Mouse (Mus musculus): ENCODE measurements at regions not wholly inside any gene's neighbourhood (a gene's known extent, or its start where the extent isn't known, plus 50 kb on each side); places are given as distances from the start of the nearest gene placed in this dataset.

DNA sequence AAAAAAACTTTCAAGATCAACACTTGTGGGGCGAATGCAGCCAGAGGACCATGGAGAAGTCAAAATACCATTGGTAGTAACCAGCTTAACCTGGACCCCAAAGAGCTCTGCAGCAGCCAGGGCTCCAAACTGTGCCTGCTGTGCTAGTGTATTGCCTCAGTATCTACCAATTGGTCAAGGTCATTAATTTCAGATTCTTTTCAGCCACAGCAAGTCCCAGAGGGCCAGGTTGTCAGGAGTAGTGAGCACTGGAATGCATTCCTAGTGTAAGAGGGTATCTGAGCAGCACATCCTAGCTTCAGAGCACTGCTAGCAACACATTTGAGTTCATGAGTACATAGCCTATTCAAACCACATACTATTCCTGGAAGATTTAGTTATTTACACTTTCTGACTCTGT, 451.3 kb upstream of the Nr2f1 start:
- no peak overlapping the region for H3K4me3 ChIP-seq (ENCODE audit: insufficient read depth, low read depth, low read length)
- TF ChIP-seq CTCF (IDR thresholded peaks at IDR 0.05; ENCODE audit: insufficient read depth, low read depth, low read length) (no peak), POLR2A (IDR thresholded peaks at IDR 0.05; ENCODE audit: insufficient read depth, low read depth, low read length) (no peak)
- H3K27ac ChIP-seq (ENCODE audit: insufficient read depth, low read depth, low read length) = no peak overlapping the region
- H3K4me1 ChIP-seq (ENCODE audit: control insufficient read depth, insufficient read depth, low read length) = no peaks in the 10 kb centered on the region
- WGBS = 86% methylated on average over 1 of the region's 1 CpGs

GRCm38 (mm10) chr13:78644556-78644955, 445.0 kb upstream of the Nr2f1 start:
- WGBS = 26% methylated on average over 1 of the region's 1 CpGs
- H3K27ac ChIP-seq (ENCODE audit: insufficient read depth, low read depth, low read length) = no peak overlapping the region
- H3K4me3 ChIP-seq (ENCODE audit: insufficient read depth, low read depth, low read length) = no peak overlapping the region
- no peaks in the 10 kb centered on the region for H3K4me1 ChIP-seq (ENCODE audit: control insufficient read depth, insufficient read depth, low read length)
- TF ChIP-seq POLR2A (IDR thresholded peaks at IDR 0.05; ENCODE audit: insufficient read depth, low read depth, low read length) (no peak), CTCF (IDR thresholded peaks at IDR 0.05; ENCODE audit: insufficient read depth, low read depth, low read length) (no peak)

- TF ChIP-seq CTCF (IDR thresholded peaks at IDR 0.05; ENCODE audit: insufficient read depth, low read depth, low read length) (no peak), POLR2A (IDR thresholded peaks at IDR 0.05; ENCODE audit: insufficient read depth, low read depth, low read length) (no peak)
- Histone ChIP-seq H3K27ac (ENCODE audit: insufficient read depth, low read depth, low read length) (no peak overlapping the region), H3K4me3 (ENCODE audit: insufficient read depth, low read depth, low read length) (no peak overlapping the region), H3K4me1 (ENCODE audit: control insufficient read depth, insufficient read depth, low read length) (no peaks in the 10 kb centered on the region)
- 20% methylated on average over 3 of the region's 3 CpGs for WGBS
These were observed 443.5 kb upstream of the Nr2f1 start for GRCm38 (mm10) chr13:78643023-78643422.

- TF ChIP-seq POLR2A (IDR thresholded peaks at IDR 0.05; ENCODE audit: insufficient read depth, low read depth, low read length) (no peak), CTCF (IDR thresholded peaks at IDR 0.05; ENCODE audit: insufficient read depth, low read depth, low read length) (no peak)
- H3K4me3 ChIP-seq (ENCODE audit: insufficient read depth, low read depth, low read length) = no peak overlapping the region
- H3K27ac ChIP-seq (ENCODE audit: insufficient read depth, low read depth, low read length) = no peak overlapping the region
- 62% methylated on average over 3 of the region's 3 CpGs for WGBS
- no peaks in the 10 kb centered on the region for H3K4me1 ChIP-seq (ENCODE audit: control insufficient read depth, insufficient read depth, low read length)
These were observed 442.8 kb upstream of the Nr2f1 start for GRCm38 (mm10) chr13:78642443-78642729.

- no peaks in the 10 kb centered on the region for H3K4me1 ChIP-seq (ENCODE audit: control insufficient read depth, insufficient read depth, low read length)
- TF ChIP-seq POLR2A (IDR thresholded peaks at IDR 0.05; ENCODE audit: insufficient read depth, low read depth, low read length) (no peak), CTCF (IDR thresholded peaks at IDR 0.05; ENCODE audit: insufficient read depth, low read depth, low read length) (no peak)
- H3K27ac ChIP-seq (ENCODE audit: insufficient read depth, low read depth, low read length) = no peak overlapping the region
- H3K4me3 ChIP-seq (ENCODE audit: insufficient read depth, low read depth, low read length) = no peak overlapping the region
- WGBS = 68% methylated on average over 5 of the region's 5 CpGs
These were observed 442.3 kb upstream of the Nr2f1 start for GRCm38 (mm10) chr13:78641687-78642442.

- no peak for TF ChIP-seq CTCF (IDR thresholded peaks at IDR 0.05; ENCODE audit: insufficient read depth, low read depth, low read length)
- TF ChIP-seq POLR2A (IDR thresholded peaks at IDR 0.05; ENCODE audit: insufficient read depth, low read depth, low read length) = no peak
- WGBS = 89% methylated on average over 1 of the region's 1 CpGs
- Histone ChIP-seq H3K4me1 (ENCODE audit: control insufficient read depth, insufficient read depth, low read length) (no peaks in the 10 kb centered on the region), H3K4me3 (ENCODE audit: insufficient read depth, low read depth, low read length) (no peak overlapping the region), H3K27ac (ENCODE audit: insufficient read depth, low read depth, low read length) (no peak overlapping the region)
These were observed 440.8 kb upstream of the Nr2f1 start for GRCm38 (mm10) chr13:78640340-78640739.

DNA sequence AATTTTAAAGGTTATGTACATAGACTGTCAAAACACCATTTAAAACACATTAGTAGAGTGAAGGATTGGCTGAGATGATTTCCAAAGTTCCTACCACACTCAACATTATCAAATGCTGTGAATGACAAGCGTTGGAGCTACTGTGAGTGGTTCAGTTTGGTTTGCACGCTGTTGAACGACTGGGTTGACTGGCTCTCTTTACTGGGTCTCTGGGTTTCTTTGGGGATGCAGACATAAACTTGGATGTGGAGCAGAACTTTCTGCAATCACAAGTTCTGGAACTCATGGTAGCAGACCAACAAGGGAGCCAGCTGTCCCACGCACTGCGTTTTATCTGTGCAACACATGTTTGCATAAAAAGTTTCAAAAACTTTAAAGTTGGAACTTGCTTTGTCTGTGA, 438.9 kb upstream of the Nr2f1 start:
- Histone ChIP-seq H3K4me1 (ENCODE audit: control insufficient read depth, insufficient read depth, low read length) (no peaks in the 10 kb centered on the region), H3K27ac (ENCODE audit: insufficient read depth, low read depth, low read length) (no peak overlapping the region), H3K4me3 (ENCODE audit: insufficient read depth, low read depth, low read length) (no peak overlapping the region)
- WGBS = 91% methylated on average over 5 of the region's 5 CpGs
- no peak for TF ChIP-seq POLR2A (IDR thresholded peaks at IDR 0.05; ENCODE audit: insufficient read depth, low read depth, low read length)
- no peak for TF ChIP-seq CTCF (IDR thresholded peaks at IDR 0.05; ENCODE audit: insufficient read depth, low read depth, low read length)

GRCm38 (mm10) chr13:78631609-78632008, 432.1 kb upstream of the Nr2f1 start:
- H3K4me1 ChIP-seq (ENCODE audit: control insufficient read depth, insufficient read depth, low read length) = no peaks in the 10 kb centered on the region
- no peak for TF ChIP-seq CTCF (IDR thresholded peaks at IDR 0.05; ENCODE audit: insufficient read depth, low read depth, low read length)
- no peak for TF ChIP-seq POLR2A (IDR thresholded peaks at IDR 0.05; ENCODE audit: insufficient read depth, low read depth, low read length)
- no peak overlapping the region for H3K27ac ChIP-seq (ENCODE audit: insufficient read depth, low read depth, low read length)
- H3K4me3 ChIP-seq (ENCODE audit: insufficient read depth, low read depth, low read length) = no peak overlapping the region
- 96% methylated on average over 2 of the region's 2 CpGs for WGBS

GRCm38 (mm10) chr13:78629041-78629727, 429.6 kb upstream of the Nr2f1 start:
- 27% methylated on average over 10 of the region's 10 CpGs for WGBS

More at GRCm38 (mm10) chr13:78629041-78629727, 429.6 kb upstream of the Nr2f1 start:
- Histone ChIP-seq H3K4me1 (ENCODE audit: control insufficient read depth, insufficient read depth, low read length) (no peaks in the 10 kb centered on the region), H3K4me3 (ENCODE audit: insufficient read depth, low read depth, low read length) (no peak overlapping the region), H3K27ac (ENCODE audit: insufficient read depth, low read depth, low read length) (no peak overlapping the region)
- TF ChIP-seq CTCF (IDR thresholded peaks at IDR 0.05; ENCODE audit: insufficient read depth, low read depth, low read length) (no peak), POLR2A (IDR thresholded peaks at IDR 0.05; ENCODE audit: insufficient read depth, low read depth, low read length) (no peak)

Measured in olfactory bulb, adult 2 months (tissue).